Mouse (Mus musculus) urinary bladder, adult 18-20 months (tissue): ENCODE measurements at regions not wholly inside any gene's neighbourhood (a gene's known extent, or its start where the extent isn't known, plus 50 kb on each side); places are given as distances from the start of the nearest gene placed in this dataset.

Source experiments
- DNase-seq, 2 experiments: peaks; one replicate each; pipeline ENCODE4 v3.0.0; 2022; ENCODE audit warnings: low spot score in 2 of 2, mixed read lengths in 2 of 2

DNA sequence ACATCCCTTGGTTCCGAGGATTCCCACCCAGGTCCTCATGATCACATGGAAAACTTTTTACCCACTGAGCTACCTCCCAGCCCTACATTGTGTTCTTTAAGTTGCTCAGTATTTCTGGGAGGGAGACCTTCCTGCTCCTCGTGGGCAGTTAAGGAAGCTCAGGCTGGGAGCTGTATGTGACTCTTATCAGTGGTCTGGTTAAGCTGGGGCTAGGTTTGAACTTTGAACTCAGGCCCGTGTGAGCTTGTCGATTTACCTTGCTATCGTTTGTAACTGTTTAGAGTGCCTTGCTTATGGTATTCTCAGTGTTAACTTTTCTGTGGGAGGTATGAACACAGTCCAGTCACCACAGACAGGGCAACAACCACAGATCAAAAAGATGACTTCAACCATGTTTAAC is 68.4 kb upstream of the Tpm1 start:
- no peak for DNase-seq

DNA sequence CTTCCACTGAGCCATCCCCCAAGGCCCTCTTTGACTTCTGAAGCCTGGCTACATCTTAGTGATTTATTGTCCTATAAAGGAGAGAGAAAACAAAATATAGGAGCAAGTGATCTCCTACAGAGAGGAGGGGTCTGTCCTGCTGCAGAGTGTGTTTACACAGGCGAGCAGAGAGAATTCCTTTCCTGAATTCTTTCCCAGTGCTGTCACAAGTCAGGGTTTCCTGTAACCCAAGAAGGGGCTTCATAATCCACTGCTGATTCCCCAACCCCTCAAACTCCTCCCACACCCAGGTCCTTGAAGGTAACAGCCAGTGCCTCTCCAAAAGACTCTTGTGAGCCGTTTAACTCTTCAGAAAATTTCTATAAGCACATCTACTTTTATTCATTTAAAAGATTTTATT is 66.8 kb upstream of the Tpm1 start:
- no peak for DNase-seq

DNA sequence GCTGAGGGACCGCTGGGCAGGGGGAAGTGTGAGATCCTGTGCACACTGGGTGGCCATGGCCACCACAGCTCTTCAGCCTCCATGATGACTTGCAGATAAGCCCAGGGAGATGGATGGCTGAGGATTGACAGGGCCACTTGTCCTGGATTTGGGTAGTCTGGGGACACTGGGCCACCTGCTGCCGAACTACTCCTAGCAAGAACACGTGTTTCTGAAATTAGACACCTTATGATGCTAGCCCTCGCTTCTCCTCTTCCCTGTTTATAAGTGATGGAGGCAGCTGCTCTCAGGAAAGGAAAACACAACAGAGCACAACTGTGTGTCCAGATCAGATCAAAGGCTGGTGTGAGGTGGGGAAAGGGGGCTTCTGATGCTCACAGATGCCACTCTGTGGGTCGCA is 64.9 kb upstream of the Tpm1 start:
- DNase-seq, result no peak

DNA sequence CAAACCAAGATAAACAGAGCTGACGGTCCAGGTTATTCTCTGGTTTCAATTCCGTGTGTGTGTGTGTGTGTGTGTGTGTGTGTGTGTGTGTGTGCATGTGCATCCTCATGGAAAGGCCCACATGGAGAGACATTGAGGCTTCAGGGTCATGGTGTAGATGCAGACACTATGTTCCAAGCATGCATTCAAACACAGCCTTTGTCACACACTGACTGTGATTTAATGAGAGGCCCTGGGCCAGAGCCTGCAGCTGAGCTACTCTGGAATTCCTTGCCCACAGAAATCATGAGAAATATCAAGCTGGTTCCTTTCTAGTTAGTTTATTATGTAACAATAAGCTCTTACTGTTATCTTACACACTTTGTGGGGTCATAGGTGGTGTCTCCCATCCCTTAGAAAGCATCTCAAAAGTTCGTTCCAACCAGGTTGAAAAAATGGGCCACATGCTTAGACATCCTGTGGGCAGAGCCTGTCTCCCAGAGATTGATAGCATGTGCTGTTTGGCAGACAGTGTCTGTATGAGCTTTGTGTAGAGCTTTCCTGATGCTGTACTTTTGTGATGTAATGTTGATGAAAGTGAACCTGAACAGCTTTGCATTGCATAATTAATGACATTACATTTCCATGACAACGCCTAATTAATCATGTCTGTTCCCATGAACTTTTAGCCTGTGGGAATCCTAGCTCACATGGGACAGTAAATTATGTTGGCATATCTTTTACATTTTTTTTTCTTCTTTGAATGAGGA is 62.8 kb upstream of the Tpm1 start:
- no peak for DNase-seq

DNA sequence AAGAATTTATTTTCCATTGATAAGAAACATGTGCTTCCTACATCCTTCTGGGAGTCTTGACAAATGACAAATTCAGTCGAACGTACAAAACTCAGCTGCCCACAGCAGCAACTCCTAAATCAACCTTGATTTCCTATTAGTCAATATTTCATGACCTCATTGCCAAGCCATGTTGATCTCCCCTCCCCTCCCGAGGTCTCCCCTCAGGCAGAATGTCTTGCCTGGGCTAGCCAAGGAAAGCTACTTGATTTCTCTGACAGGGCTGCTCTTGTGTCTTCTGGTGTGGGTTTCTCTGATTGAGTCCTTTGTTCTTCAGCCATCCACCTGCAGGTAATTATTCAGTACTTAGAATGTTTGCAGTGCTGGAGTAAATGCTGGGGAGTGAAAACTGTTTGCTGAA is 58.7 kb upstream of the Tpm1 start:
- no peak for DNase-seq

DNA sequence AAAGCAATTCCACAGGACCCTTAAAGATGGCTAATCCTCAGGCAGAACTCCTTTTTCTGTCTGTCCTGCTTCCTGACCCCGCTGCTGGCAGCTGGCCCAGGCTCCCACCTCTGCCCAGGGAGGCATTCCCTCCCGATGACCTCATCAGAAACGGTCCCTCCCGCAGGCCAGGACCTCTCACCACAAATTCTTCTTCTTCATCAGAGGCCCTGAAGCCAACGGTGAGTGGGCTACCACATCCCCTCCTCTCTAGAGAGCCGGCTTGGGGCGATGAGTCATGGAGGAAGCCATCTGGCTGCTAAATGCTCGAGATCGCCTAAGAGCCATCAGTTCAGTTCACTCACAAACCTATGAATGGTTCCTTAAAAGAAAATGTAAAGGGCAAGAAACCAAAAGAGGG is 56.7 kb upstream of the Tpm1 start:
- DNase-seq, result no peak

DNA sequence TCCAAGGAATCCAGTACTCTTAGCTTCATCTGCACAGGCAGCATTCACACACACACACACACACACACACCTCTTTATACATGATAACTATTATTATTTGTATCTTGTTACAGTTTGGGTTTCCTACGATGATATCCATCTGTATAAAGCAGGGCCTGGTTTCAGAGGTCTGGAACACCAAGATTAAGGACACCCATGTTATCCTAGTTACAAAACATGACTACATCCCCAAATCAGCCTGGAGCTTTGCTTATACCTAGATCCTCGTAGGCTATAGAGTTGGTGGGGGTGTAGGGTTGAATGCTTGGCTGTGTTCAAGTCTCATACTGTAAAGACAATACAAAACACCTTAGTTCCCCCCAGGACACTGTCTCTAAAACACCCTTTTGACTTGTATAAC is 56.0 kb upstream of the Tpm1 start:
- DNase-seq, result no peak

DNA sequence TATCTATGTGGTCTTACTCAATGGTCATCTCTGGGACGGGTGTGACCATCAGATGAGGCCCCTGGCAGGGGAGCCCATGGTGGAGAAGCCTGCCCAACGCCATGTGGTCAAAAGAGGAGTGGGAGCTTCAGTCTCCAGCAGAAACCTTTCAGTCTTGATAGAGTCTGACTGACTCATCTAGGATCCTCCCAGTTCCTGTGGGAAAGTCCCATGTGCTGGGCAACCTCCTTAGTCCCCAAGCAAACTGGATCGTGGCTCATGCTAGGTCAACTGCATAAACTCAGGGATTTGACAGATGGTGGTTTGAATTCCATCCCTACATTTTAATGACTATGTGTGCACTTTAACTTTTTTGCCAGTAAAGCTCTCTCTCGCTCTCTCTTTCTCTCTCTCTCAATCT is 55.4 kb upstream of the Tpm1 start:
- no peak for DNase-seq

DNA sequence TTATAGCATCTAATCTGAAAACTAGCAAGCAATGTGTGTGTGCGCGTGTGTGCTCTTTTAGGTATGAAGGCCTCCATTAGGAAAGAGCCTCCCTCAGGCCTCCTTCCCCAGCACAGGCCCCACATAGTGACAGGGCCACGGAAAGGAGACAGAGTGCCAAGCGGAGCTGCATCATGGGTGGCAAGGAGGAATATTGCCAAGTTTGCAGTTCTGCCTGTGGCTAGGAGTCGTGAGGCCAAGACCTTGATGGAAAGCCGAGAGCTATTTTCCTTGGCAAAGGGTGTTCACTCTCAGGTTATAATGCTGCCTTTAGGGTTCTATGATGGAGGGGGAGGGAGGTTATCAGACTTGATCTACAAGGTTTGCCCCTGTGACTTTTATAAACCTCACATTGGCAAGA is 53.4 kb upstream of the Tpm1 start:
- no peak for DNase-seq

DNA sequence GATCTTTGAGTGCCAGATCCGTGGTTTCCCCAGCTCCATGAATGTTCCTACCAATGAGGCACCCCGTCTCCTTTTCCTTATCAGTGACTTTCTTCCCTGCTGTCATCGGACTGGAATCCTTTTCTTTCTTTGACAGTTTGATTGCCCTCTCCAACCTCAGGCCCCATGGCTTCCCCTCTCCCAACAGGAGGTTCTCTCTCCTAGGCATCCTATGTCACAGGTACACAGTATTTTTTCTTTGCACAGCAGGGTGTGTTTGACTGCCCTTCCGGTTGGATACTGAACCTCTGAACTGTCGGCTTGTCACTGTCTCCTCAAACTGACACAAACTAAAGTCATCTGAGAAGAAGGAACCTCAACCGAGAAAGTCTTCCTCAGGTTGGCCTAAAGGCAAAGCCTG is 50.3 kb upstream of the Tpm1 start:
- DNase-seq, result no peak
